Mouse (Mus musculus) embryonic fibroblast, embryonic 13.5 days (primary cell): ENCODE data around the gene Fn3k.

Experiments
- CTCF ChIP-seq: IDR thresholded peaks from 2 replicates; pipeline ENCODE4 v1.5.1; 2011; ENCODE audit warnings: mild to moderate bottlenecking, control low read depth, low read length, moderate library complexity, borderline replicate concordance; ENCODE audit not compliant: insufficient read depth
- POLR2A ChIP-seq: IDR thresholded peaks from 2 replicates; pipeline ENCODE4 v1.6.1; 2011; ENCODE audit warnings: low read depth, mild to moderate bottlenecking, control low read depth, low read length, moderate library complexity

GRCm38 (mm10) chr11:121388554-121388945, 46.2 kb upstream of the Fn3k start:
- TF ChIP-seq POLR2A = peak; percentile 39; the same call in 1 of the 2 replicates
- TF ChIP-seq CTCF = no peak
